Mouse (Mus musculus): ENCODE data around the gene Cav3.

The Cav3 gene

DNA sequence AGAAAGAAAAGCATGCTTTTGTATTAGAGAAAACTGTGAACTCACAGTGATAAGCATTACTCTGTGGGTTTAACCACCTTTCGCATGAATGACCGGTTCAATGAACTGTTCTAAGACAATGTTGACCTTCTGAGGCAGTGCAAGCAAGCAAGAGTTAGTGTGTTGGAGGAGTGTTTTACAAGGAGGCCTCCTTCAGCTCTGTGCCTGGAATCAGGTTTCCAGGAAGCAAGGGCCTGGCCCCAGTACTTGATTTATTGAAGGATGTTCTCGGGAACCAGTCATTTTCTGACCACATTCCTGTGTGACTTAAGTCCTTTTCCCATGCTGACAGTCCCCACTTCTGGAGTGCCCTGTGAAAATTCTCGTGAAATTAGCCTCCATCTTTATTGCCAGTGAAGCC is 35.9 kb downstream of the Cav3 start:
- no peak for DNase-seq

DNA sequence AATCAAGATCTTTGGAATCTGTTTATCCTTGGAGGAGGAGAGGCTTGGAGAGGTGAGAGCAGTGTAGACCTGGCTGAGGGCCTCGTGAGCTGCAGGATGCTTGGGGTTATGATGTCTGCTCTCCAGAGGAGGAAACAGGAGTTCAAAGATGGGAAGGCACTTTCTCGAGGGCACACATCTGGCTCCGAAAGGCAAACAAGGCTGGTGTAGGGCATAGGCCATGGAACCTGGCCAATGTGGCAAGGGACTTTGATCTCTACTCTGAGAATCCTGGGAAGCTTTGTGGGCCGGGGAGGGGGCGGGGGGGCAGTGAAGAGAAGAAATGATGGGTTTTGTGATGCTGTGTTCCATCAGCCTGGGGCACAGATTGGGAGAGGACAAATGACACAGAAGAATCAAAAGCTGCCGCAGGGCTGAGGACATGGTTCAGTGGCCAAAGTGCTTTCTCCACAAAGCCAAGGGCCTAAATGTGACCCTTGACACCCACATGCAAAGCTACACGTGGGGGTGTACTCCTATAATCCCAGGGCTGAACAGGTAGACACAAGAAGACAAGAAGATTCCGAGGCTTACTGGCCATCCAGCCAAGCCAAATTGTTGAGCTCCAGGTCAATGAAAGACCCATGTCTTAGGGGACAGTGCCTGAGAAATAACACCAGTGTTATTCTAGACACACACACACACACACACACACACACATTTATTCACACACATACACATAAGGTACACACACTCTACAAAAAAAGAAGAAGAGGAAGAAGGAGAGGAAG is 37.2 kb downstream of the Cav3 start:
- DNase-seq = no peak

DNA sequence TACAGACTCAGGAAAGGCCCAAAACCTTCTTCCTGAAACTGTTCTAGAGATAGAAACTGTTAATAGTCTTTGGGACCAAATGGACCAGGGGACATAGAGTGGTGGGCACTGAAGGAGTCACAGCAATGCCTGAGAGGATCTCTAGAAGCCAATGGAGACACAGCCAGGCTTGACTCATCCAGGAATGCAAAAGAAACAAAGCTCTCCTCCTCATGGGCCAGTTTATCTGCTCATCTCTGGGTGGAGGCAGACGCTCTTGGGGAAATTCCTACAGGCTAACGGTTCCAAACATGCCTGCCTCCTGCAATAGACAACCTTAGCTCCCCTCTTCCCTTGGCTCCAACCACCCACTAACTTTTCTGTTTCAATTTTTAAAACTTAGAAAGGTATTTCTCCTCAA is 38.2 kb downstream of the Cav3 start:
- DNase-seq = no peak

DNA sequence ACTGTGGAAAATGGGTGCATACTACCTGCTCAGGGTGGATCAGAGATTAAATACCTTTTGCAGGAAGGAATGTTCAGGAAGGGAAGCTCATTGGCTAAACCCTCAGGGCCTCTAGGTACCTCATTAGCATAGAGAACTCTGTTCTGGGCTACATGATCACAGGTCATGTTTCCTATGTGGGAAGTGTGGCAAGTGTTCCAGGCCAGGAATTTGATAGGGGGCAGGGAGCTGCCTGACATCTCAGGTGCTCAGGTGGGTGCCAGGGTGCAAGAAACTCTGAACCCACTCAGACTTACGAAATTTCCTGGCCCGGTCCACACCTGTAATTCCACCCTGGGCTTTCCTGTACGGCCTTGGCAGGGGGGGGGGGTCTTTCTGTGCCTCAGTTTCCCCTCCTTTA is 39.4 kb downstream of the Cav3 start:
- DNase-seq = no peak

DNA sequence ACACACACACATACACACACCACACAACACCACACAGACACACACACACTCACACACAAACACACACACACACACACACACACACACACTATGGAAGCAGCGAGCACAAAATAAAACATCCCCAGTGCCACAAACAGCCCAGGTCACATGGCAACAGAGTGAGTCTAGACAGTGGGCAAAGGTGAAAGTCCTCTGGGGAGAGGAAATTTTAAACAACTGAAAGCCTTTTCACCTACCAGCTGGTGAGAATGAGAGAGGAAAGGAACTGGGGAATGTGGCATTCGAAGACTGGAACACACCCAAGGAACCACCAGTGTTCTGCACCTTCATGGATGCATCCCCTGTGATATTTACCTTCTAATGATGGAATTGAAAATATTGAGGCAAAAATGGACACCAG is 40.2 kb downstream of the Cav3 start:
- DNase-seq = no peak

DNA sequence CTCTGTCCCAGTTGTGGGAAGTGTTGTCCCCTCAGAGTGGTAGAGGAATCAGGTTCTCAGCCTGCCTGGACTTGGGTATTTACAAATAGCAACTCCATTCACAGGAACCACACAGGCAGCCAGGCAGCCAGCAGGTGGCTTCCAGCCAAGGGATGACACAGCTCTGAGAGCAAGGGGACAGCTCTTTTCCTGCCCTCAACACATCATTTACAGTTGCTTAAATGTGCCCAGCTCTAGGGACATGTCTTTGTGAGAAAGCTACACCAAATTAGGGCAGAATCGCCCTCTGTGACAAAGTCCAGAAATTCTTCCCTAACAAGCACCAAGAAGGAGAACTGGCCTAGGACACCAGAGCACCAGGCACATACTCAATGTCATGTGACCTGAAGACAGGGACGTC is 41.9 kb downstream of the Cav3 start:
- no peak for DNase-seq

DNA sequence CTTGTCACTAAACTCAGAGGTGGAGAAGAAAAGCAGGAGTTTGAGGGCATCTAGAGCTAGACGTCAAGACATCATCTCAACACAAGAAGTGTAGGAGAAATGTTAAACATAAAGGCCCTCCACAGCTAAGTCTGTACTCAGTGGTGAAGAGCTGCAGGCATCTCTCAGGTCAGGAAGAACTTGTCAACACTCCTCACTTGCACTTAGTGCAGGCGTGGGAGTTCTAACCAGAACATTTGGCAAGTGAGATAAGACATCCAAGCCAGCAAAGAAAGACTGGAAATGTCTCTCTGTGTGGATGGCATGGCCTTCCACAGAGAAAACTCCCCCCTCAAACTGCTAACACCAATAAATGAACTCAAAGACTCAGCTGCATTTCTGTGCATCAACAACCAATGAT is 48.3 kb downstream of the Cav3 start:
- no peak for DNase-seq

DNA sequence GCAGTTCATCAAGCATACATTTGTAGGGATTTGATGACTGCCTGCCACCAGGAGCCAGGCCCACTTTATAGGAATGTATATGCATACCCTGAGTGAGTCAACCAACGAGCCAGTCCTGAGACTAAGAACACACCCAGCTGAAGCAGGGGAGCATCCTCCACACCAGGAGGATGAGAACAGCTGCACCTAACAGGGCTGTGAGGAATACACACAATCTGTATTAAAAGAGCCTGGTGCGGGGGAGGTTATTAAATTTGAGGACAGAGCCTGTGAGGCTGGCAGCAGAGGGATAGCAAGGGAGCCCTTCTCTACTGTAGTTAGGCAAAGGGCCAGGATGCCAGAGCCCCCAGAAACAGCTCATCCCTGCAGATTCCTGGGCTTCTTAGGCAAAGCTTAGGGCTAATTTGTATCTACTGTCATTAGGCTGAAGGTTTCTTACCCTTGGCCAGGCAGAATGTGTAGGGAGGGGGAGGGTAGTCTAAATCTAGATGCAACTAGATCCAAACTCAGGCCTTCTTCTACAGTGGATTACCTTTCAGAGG is 50.4 kb downstream of the Cav3 start:
- no peak for DNase-seq

DNA sequence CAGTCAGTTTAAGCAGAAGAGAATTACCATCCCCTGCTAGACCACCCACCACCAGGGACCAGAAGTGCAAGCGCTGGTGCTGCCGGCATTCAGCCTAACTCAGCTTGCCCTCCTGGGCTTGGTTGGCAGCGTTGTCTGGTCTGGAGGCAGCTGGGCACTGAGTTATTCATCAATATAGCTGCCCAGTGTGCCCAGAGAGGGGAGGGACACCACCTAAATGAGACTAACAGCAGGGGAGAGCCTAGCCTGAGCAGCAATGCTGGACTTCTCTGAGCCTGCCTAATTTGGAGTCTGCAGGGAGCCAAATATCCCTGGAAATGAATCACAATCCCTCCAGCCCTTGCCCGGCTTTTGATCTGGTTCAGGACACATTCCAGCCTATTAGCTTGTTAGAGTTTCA is 51.0 kb downstream of the Cav3 start:
- DNase-seq = no peak

DNA sequence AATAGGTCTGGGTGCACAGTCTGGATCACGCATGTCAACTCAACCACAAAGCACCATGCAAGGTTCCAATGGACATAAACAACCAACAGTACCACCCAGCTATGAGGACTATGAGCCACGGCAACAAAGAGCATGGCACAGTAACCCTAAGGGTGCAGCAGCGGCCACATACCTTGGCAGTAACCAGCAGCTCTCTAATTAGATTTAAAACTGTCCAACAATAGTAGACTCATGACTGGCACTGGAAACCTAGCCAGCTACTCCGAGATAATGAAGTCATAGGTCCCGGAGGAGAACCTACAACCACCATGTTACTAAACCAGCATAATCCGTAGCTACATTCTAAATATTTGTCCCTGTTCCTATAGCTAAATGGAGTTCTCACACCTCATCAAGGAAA is 55.3 kb downstream of the Cav3 start:
- no peak for DNase-seq

DNA sequence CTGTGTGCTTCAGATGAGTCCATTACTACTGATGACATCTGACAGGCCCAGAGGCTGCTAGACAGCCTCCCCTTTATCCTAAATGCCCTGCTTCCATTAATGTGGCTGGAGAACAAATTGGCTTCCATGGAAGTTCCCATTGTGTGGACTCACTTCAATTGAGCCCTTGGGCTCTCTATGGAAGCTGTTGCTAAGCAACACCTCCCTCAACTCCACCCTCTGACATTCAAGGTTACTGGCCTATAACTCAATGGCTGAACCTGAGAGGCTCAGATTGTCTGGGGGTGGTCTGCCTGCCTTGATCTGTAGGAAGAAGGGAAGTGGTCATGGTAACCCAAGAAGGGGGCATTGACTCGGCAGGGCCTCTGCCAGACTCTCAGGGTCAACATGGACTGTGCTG is 57.2 kb downstream of the Cav3 start:
- no peak for DNase-seq

DNA sequence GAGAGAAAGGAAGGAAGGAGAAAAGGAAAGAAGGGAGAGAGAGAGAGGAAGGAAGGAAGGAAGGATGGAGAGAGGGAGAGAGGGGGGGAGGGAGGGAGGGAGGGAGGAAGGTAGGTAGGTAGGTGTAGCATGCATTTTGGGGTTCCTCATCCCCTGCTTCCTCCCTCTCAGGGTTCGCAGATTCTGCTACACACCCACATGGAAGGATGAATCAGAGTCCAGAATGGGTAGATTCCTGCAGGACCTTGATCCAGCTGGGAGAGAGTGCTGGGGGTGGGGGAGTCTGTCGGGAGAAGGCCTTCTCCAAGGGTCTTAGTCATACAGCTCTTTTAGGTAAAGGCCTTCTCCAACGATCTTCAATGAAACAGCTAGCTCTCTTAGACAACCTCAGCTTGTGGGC is 58.3 kb downstream of the Cav3 start:
- DNase-seq = no peak

DNA sequence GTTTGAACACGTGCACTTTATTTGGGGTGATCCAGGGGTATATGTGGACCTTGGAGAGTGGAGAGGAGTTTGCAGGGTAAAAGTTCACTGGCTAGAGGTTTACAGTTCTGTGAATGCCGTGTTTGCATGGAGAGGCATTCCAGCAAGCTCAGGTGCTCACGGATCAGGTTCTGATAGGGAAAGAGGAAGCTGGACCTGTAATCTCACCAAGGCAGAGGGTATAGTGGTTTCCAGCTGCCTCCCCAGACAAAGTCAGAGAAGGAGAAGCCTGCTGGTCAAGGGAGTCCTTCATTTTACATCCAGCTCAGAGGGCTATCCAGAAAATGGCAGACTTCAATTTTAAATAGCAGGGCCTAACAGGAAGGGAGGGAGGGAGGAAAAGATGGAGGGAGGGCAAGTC is 58.7 kb downstream of the Cav3 start:
- no peak for DNase-seq
